Mouse (Mus musculus): Measurements from ENCODE around the gene 1190005I06Rik.

1190005I06Rik gene

GRCm38 (mm10) chr8:120667561-120668373 is 20.3 kb upstream of the 1190005I06Rik start, which contains the start of the genes Gm27021 and Cox4i1:
Gene Gm27021 (minus strand): TSS chr8:120668079.
Gene Cox4i1 (plus strand): TSS chr8:120668222.
- DNase-seq (ENCODE audit: low spot score in 2 of 2) = peak; percentile 77 to 84

DNA sequence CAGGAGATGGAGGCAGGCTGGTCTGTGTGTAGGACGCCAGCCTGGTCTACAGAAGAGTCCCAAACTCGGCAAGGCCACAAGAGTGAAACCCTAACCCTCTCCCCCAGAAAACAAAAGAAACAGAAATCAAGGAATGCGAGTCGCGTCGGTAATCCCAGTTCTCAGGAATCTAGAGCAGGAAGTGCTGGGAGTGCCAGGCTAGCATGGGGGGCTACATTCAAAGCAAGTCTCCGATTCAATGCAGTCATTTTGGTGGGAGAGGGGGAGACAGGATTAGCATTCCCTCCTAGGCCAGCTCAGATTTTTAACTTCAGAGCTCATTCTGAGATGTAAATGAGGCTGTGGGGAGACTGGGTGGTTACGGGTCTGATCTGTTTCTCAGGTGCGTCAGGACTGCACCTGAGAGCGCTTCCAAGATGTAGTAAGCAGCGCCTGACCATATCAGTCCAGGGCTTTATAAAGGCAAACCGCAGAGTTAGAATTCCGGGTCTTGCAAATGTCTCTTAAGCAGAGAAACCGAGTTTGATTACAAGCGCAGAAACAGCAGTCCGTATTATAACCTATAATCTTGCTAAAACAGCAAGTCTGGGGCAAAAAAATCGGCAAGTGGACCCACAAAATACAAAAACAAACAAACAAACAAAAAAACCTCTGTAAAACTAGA is 19.5 kb upstream of the 1190005I06Rik start:
- DNase-seq (ENCODE audit: low spot score in 2 of 2) = no peak

GRCm38 (mm10) chr8:120665726-120666455 is 18.5 kb upstream of the 1190005I06Rik start:
- no peak for DNase-seq (ENCODE audit: low spot score in 2 of 2)

GRCm38 (mm10) chr8:120664566-120664965 is 17.1 kb upstream of the 1190005I06Rik start:
- no peak for DNase-seq (ENCODE audit: low spot score in 2 of 2)

DNA sequence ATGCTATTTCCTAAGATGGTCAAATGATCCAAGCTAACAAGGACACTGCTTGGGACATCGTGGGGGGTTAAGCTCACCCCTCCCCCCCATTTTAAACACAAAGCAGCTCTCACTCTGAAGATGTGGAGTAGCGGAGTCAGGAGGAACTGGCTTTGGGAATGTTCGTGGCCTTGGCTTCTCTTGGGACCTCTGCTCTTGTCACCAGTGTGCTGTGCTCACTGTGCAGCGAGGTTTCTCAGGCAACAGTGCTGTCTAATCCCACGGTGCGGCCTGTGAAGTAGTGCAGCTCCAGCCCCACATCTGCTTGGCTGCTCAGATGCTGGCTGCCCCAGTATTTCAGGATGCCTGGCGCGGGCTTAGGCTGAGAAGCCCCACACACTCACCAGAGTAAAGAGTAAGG is 10.0 kb upstream of the 1190005I06Rik start:
- DNase-seq (ENCODE audit: low spot score in 2 of 2) = no peak

DNA sequence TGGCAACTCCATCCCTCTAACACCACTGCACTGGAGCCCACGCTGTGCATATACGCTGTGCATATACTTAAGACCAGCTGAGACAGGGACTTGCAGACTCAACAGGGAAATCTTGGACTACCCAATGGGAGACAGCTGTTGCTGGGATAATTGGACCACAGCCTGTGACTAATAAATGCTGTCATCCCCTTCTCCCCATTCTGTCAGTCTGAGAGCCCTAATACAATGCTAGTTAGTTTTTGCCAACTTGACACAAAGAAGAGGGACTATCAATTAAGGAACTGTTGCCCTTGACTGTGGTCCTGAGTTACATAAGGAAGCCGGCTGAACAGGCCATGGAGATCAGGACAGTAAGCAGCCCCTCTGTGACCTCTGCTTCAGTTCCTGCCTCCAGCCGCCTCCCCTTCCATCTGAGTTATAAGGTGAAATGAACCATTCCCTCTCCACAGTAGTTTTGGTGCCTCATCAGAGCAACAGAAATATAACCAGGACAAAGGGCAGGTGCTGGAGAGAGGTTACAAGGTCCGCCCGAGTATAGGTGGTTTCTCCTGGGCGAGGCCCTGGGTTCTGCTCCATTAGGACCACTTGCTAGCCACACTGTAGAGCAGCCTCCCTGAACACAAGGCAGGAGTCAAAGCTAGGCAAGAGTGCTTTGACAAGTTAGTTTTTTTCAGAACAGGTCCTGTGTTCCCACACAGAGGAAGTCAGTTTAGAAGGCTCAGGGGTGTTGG is 9.1 kb upstream of the 1190005I06Rik start:
- no peak for DNase-seq (ENCODE audit: low spot score in 2 of 2)

DNA sequence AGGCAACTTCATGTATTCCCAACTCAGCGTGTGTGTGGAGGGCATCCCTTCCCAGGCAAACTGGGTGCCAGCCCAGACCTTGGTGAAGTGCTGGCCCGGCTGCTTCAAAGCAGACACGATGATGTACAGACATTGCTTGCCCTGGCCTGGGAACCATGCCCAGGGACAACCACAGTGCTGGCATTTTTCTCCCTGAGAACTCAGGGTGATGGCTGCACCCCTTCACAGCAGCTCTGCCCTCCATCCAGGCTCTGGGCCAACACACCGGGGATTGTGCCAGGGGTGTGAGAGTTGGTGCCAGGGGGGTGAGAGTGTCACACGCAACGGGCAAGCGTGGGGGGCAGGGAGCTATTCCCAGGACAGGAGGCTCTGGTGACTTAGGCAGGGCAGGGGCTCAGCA is 2.8 kb downstream of the 1190005I06Rik start:
- DNase-seq (ENCODE audit: low spot score in 2 of 2) = peak in 1 of 2 experiments; percentile 75

DNA sequence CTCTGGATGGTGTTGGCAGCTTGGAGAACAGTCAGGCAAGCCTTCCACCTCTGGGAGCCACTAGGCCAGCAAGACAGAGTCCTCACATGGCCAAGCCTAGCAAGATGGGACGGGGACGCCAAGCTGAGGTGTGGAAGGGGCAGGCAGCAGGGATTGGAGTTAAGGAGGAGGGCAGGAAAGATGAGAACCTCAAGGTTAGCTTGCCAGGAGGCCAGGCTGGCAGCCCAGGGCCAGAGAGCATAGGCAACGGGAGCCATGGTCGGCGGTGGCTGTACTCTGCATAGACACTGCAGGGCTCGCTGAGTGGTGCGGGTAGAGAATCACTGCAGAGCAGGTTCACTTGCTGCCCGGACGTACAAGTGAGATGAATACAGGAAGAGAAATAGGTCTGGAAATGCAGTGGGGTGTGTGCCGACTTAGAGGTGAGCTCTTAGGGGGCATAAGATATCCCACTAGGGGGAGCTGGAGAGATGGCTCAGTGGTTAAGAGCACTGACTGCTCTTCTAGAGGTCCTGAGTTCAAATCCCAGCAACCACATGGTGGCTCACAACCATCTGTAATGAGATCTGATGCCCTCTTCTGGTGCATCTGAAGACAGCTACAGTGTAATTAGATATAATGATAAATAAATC is 5.3 kb downstream of the 1190005I06Rik start:
- no peak for DNase-seq (ENCODE audit: low spot score in 2 of 2)

- DNase-seq (ENCODE audit: low spot score in 2 of 2) = no peak
Observed at GRCm38 (mm10) chr8:120641245-120641644, 6.2 kb downstream of the 1190005I06Rik start.

- DNase-seq (ENCODE audit: low spot score in 2 of 2) = peak in 1 of 2 experiments; percentile 35
Observed at GRCm38 (mm10) chr8:120634329-120634839, 13.0 kb downstream of the 1190005I06Rik start.

GRCm38 (mm10) chr8:120633665-120634271 is 13.7 kb downstream of the 1190005I06Rik start:
- no peak for DNase-seq (ENCODE audit: low spot score in 2 of 2)

DNA sequence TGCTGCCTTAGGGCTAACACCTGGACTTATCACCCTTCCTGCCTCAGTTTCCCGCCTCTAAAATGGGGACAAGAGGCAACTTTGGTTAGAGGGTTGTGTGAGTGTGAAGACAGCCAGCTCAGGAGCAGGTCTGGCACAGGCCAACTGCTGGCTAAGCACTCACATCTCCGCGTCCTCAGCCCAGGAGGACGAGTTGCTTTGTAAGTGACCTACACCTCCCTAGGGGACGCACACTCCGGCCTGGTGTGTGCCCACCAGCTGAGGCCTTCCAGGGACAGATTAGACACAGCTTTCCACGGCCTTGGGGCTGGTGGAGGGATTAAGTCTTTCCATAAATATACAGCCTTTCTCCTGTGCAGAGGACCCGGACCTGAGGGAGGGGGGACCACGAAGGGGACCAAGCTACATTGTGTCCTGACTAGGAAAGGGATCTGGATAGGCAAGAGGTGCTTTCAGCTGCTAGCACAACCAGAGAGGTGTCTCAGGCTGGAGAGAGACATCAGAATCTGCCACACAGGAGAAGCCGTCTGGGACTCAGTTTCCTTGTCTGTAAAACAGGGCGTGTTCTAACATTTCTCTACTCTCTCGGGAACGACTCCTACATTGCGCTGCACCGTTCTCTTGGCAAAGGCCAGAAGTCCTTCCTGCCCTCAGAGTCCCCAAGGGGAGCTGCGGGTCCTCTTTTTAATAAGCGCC is 14.3 kb downstream of the 1190005I06Rik start:
- DNase-seq (ENCODE audit: low spot score in 2 of 2) = no peak

DNA sequence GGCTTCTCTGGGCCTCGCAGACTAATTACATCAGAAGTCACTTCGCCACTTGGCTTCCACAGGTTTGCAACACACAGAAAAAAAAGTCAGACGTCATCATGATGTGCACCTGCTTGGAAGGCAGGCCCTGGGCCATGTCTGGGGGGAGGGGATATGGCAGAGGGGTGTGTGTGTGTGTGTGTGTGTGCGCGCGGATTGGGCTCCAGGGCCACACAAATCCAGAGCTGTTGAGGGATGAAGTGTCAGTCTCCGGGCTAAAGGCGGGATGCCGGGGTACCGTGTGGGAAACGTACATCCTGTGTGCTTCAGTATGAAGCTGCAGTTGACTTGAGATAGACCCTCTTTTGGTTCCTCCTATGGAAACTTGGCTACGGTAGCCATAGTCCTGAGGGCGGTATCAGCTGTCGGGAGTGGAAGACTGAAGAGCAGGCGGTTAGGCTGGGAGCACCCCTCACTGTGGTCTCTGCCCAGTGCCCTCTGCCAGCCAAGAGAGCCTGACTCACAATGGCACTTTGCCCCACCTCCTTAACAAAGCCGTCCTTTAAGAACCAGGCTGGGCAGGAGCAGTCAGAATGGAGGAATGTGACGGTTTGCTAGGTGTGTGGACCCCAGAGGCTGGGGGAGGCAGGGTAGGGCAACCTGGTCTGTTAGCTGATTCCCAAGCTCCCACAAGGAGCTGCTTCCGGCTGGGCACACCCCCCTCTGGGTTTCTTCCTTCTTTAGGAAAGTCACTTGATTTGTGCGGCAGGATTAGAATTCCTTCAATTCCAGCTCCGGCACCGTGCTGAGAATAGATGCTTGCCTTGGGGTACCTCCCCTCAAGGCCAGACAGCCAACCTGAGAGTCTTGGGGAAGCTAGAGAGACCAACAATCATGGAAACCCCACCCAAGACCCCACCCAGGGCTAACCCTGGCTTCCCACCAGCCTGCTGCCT is 15.7 kb downstream of the 1190005I06Rik start:
- DNase-seq (ENCODE audit: low spot score in 2 of 2) = peak in 1 of 2 experiments; percentile 28

DNA sequence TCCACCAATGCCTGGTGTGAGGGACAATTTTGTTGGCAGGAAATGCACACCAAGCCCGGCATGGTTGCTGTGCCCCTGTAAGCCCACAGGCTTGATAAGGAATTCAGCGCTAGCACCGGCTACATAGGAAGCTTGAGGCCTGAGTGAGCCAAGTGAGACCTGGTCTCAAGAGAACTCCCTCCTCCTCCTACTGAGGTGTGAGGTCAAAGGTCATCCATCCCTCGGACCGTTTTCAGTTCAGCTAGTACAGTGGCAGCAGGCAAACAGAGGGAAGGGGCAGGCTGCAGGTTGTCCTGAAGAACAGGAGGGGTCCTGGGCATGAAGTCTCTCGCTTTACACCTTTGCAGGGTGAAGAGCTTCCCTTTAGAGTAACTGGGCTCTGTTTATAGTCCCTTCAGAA is 16.6 kb downstream of the 1190005I06Rik start:
- no peak for DNase-seq (ENCODE audit: low spot score in 2 of 2)

GRCm38 (mm10) chr8:120630031-120630430 is 17.4 kb downstream of the 1190005I06Rik start:
- DNase-seq (ENCODE audit: low spot score in 2 of 2) = no peak

DNA sequence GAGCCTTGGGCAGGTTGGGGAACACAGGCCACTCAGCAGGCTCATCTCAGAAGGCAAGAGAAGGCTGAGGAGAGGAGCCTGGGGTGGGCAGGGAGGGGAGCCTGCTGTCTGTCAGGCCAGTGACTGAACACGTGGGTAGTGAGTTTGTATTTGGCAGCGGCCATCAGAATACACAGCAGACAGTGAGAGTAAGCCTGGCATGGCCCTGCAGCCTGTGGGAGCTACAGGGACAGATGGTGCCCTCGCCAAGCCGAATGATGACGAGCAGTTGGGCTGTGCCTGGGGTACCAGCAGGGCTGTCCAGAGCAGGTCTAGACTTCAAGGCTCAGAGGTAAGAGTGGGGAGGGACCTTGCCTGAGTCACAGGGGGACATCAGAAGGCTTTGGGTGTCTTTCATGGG is 20.1 kb downstream of the 1190005I06Rik start:
- DNase-seq (ENCODE audit: low spot score in 2 of 2) = peak; percentile 31 to 38

- DNase-seq (ENCODE audit: low spot score in 2 of 2) = no peak
Observed at GRCm38 (mm10) chr8:120626461-120626860, 21.0 kb downstream of the 1190005I06Rik start.

DNA sequence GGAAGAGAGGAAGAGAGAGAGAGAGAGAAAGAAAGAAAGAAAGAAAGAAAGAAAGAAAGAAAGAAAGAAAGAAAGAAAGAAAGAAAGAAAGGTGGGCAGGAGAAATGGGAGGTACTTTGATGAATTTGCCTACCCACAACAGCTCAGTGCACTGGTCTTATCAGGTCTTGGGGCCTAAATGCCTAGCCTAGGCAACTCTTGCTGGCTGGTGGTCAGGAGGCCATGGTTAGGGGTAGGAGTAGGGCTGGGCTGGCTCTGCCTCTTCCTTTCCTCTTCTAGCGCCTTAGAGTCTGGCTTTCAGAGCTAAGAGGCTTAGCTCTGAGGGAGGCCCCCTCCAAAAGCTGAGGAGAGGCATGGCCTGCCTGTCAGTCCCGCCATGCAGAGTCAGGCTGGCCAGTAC is 23.8 kb downstream of the 1190005I06Rik start:
- no peak for DNase-seq (ENCODE audit: low spot score in 2 of 2)

DNA sequence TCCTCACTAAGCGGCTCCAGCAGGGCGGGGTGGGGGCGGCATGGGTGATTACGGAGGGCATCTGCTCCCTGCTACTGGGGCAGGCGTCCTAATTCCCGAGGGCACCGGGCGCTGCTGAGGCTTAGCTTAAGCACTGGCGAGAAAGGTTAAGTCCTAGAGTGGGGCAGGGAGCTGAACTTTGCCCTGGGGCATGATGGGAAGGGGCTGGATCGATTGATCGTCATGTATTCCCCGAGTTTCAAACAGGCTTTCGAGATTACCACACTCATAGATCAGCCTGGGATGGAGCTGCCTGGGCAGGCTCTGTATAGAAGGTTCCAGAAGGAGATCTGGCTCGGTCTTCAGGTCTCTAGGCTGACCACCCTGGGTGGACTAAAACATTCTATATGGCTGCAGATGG is 25.3 kb downstream of the 1190005I06Rik start:
- no peak for DNase-seq (ENCODE audit: low spot score in 2 of 2)

Measured in left cerebral cortex, adult 9 months (tissue).